Mouse (Mus musculus) cortical plate, adult 2 months (tissue): ENCODE data around the gene Zfp281. TPM values are rescaled to one million over a fixed set of nuclear protein-coding genes. Genes with fewer than 3 reads are reported as not detected.

ENCODE experiments used
- H3K27ac ChIP-seq: fragments of 200-500 bp; 2 replicates; pipeline ENCODE4 v1.5.1; 2012; ENCODE audit warnings: low read length, control low read depth, inconsistent platforms; ENCODE audit not compliant: insufficient read depth
- H3K4me1 ChIP-seq: fragments of 200-500 bp; 2 replicates; pipeline ENCODE4 v1.6.1; 2011; ENCODE audit warnings: low read length; ENCODE audit not compliant: control insufficient read depth, insufficient read depth
- H3K4me3 ChIP-seq: fragments of 200-500 bp; 2 replicates; pipeline ENCODE4 v1.5.1; 2011; ENCODE audit warnings: mild to moderate bottlenecking, low read length, control low read depth; ENCODE audit not compliant: insufficient read depth
- CTCF ChIP-seq: fragments of 200-500 bp; IDR thresholded peaks from 2 replicates; pipeline ENCODE4 v1.5.1; 2011; ENCODE audit warnings: mild to moderate bottlenecking, control low read depth, low read length; ENCODE audit not compliant: insufficient read depth; ENCODE audit errors: extremely low read depth
- POLR2A ChIP-seq: fragments of 200-500 bp; IDR thresholded peaks from 2 replicates; pipeline ENCODE4 v1.6.1; 2011; ENCODE audit warnings: mild to moderate bottlenecking, low read length, control low read depth; ENCODE audit not compliant: insufficient read depth; ENCODE audit errors: extremely low read depth
- polyA plus RNA-seq: library from polyadenylated mRNA; depleted of rRNA; stranded (reverse); fragments of >200 nt; gene quantifications from 2 replicates; pipeline ENCODE4 v1.2.3, GENCODE M21; 2012; rRNA removed

Gene Zfp281
- 12.9 and 13.4 TPM in 2 replicates for polyA plus RNA-seq

DNA sequence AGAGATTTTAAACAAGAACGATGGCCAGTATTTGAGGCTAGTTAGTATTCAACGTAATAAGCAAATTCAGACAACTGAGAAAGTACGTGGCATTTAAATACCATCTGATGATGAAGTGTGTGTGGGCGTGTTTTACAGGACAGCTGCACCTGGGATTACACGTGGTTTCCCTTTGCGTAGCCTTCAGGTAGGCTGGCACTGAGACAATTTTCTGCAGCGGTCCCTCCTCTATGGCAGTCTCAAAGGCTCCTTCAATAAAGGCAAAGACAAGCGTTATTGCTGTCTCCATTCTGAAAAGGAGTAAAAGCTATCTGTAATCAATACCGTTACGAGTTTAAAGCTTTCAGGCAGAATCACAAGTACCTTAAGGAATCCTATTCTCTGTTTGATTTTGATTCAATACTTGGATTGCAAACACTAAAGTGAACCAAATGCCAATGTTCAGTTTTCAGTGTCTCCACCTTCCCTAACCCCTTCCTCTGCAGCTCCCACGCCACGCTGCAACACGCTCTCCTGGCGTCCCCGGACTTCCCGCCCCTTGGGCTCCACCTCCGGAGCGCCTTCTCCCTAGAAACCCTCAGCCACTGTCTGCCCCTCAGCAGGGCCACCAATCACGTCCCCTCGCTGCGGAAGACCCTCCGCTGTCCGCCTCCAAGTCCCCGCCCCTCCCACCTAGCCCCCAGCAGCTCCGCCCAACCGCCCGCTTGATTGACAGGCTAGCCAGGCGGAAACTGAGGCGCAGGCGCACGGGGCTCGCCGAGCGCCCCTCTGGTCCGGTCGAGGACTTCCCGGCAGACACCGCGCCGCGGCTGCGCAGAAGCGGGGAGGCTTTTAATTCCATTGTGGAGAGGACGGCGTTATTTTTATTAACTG is at the start of gene Zfp281:
TSS of gene Zfp281 (plus strand) at position 756 of the 873 bp plus-strand sequence.
- peak within 1 kb of the TSS; percentile 66 for H3K4me3 ChIP-seq
- H3K4me1 ChIP-seq = peaks cover 13% of the 10 kb centered on the region; the same call in 1 of the 2 replicates
- H3K27ac ChIP-seq = peak within 1 kb of the TSS; percentile 86
- peak; percentile 68 for TF ChIP-seq POLR2A
- no peak for TF ChIP-seq CTCF

DNA sequence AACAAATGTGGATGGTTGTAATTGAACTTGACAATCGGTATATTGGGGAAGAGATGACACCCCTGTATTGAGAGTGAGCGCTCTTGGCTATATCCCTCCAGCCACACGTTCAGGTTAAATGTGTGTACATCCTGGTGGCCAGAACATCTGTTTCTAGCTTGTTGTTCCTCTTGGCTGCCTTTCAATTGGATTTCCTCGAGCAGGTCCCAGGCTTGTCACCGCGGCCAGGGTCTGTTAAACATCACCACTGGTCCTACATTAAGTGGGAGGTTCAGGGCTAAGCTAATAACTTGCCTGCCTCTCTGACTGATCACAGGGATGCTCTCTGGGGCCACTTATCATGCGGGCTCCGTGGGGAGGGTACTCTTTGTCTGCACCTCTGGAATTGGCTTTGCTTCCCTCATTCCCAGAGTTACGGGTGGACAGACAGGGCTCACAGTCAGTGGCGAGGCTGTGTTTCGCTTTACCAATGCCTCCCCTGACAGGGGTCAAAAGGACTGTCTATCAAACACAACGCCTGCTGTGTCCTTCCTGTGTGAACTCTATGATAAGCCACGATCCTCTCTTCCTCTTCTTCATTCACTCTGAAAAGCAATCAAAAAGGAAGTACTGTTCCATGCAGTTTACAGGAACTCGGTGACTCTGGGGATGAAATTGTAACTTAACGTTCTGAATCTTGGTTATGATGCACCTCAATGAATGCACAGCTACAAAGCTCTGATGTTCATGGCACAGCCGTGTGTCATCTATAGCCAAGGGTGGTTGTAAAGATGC is 46.6 kb upstream of the Zfp281 start:
- no peak overlapping the region for H3K4me3 ChIP-seq
- no peaks in the 10 kb centered on the region for H3K4me1 ChIP-seq
- TF ChIP-seq POLR2A (no peak), CTCF (no peak)
- H3K27ac ChIP-seq = no peak overlapping the region

DNA sequence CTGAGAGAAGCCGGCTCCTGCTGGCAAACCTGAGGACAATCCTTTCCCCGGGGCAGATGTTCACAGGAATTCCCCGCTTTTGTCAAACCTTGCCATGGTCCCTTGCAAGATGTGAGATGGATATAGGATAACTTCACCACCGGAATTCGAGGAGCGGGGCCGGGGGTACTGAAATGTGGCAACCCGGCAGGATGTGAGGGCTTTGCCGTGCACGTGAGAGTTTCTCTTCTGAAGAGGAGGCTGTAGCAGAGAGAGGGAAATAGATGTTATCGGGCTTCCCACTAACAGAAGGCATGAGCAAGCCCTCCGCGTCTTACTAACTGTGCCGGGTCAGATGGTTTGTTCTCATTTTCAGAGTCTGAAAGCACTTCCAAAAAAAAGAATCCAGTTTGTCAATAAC is 45.3 kb upstream of the Zfp281 start:
- Histone ChIP-seq H3K4me1 (no peaks in the 10 kb centered on the region), H3K4me3 (no peak overlapping the region), H3K27ac (no peak overlapping the region)
- TF ChIP-seq CTCF (no peak), POLR2A (no peak)

DNA sequence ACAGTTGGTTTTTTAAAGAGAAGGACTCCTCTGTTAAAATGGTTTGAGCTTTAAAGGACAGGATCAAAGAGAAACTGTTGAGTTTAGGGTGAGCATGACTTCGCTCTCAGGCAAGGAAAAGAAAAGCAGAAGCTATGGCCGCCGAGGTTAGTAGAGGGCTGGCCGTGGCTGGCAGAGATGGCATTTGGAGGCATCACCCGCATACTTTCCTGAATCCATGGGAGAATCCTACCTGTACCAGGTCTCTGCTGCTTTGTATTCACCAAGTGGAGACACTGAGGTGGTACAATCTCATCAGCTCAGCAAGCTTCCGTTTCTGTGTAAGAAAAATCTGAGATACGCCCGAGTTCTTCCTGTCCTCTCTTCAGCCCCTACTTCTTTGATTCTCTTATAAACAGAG is 44.4 kb upstream of the Zfp281 start:
- TF ChIP-seq CTCF (no peak), POLR2A (no peak)
- Histone ChIP-seq H3K27ac (no peak overlapping the region), H3K4me3 (no peak overlapping the region), H3K4me1 (no peaks in the 10 kb centered on the region)

DNA sequence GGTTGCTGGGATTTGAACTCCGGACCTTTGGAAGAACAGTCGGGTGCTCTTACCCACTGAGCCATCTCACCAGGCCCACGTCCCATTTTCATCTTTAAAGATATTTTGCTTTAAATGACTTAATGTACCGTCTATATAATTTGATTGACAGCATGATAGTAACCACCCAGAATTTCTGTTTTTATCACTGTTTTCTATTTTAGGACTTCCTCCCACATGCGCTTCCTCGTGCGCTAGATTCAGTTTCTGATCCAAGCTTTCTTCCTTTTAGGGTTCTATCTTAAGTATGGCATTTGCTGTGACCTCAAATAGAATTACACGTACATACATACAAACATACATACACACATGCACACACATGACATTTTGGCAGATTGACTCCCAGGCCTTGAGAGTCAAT is 42.9 kb upstream of the Zfp281 start:
- Histone ChIP-seq H3K4me3 (no peak overlapping the region), H3K27ac (no peak overlapping the region), H3K4me1 (no peaks in the 10 kb centered on the region)
- TF ChIP-seq POLR2A (no peak), CTCF (no peak)

DNA sequence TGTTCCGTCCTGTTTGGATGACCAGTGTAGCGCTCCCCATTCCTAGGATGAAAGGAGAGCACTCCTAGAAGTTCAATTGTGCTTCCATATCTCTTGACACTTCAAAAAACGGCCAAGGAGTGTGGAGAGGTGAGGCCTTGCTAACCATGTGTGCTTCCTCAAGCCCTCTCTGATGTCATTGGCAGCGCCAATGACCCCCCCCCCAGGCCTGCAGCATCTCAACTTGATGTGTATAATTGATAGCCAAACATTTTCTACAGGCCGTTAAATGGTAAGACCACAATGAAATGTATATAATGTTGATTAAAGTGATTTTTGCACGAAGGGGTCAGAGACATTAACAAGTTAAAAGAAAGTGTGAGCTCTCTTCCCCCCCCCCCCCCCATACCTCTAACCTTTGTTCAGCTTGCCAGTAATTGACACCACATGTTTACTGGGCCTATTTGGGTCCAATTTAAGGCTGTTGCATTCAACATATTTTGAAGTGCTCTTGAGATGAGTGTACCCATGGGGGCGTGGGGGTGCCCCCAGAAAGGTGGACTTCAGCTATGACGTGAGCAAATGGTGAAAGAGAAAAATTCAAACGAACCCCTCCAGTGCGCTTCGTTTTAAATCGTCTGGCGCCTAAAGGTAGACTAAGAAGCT is 36.8 kb upstream of the Zfp281 start:
- Histone ChIP-seq H3K4me1 (no peaks in the 10 kb centered on the region), H3K4me3 (no peak overlapping the region), H3K27ac (no peak overlapping the region)
- no peak for TF ChIP-seq CTCF
- no peak for TF ChIP-seq POLR2A

DNA sequence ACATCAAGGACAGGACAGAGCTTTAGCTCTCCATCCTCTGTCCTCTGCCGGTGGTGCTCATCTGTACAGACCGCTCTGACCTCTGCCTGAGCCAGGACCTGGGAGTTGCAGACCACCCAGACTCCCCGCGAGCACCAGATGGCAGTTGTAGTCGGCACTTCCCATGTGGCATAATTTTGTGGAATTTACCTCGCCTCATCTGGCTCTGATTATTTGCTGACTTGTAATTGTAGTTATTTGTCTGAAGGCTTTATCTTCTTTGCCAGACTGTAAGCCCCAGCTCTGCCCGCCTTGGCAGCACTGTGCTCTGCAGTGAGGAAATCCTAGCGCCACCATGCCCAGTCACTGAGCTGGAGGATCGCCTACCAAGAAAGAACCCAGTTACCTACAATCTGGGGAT is 35.8 kb upstream of the Zfp281 start:
- TF ChIP-seq POLR2A (no peak), CTCF (no peak)
- peak overlapping the region; percentile 35 for H3K4me3 ChIP-seq
- H3K27ac ChIP-seq = no peak overlapping the region
- H3K4me1 ChIP-seq = no peaks in the 10 kb centered on the region

DNA sequence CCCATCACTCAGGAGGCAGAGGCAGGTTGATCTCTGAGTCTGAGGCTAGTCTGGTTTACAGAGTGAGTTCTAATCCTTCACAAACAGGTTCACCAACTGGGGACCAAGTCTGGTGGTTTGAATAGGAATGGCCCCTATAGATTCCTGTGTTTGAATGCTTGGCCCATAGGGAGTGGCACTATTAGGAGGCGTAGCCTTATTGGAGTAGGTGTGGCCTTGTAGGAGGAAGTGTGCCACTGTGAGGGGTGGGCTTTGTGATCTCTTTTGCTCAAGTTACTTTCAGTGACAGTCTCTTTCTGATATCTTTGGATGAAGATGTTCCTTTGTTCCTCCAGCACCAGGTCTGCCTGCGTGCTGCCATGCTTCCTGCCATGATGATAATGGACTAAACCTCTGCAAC is 32.0 kb upstream of the Zfp281 start:
- H3K4me1 ChIP-seq = no peaks in the 10 kb centered on the region
- H3K4me3 ChIP-seq = no peak overlapping the region
- H3K27ac ChIP-seq = no peak overlapping the region
- TF ChIP-seq POLR2A (no peak), CTCF (no peak)

DNA sequence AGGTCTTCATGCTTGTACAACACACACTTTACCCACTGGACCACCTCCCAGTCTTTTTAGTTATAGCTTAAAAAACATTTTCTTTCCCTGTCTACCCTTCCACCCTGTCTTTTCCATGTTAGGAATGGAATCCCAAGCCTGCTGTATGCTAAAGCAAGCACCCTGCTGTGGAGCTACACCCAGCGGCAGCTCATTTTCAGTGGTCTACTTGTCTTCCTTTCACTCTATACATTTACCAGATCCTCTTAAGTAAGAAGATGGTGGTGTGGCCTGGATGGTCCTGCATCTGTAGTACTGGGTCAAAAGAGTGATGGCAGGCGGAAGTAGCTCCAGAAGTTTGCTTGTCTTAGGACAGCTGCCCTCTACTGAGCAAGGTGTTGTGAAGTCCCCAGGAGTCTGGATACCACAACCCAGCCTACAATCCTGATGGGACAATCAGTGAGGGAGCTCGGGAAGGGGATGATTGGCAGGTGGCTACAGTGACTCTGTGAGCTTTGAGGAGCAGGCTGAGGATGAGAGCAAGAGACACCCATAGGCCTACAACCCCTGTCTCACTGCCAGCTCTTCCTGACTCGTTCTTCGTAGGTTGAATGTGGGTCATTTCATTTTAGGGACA is 30.4 kb upstream of the Zfp281 start:
- H3K4me1 ChIP-seq = no peaks in the 10 kb centered on the region
- TF ChIP-seq POLR2A = no peak
- no peak for TF ChIP-seq CTCF
- no peak overlapping the region for H3K4me3 ChIP-seq
- no peak overlapping the region for H3K27ac ChIP-seq

DNA sequence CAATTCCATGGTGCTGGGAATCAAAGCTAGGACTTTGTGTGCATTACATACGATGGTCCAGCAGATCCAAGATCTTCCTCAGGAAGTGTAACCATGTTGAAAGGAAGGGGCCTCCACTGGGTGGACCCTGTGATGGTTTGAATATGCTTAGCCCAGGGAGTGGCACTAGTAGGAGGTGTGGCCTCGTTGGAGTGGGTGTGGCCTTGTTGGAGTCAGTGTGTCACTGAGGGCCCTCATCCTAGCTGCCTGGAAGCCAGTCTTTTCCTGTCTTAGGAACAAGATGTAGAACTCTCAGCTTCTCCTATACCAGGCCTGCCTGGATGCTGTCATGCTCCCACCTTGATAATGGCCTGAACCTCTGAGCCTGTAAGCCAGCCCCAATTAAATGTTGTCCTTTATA is 27.9 kb upstream of the Zfp281 start:
- H3K4me3 ChIP-seq = no peak overlapping the region
- no peaks in the 10 kb centered on the region for H3K4me1 ChIP-seq
- no peak overlapping the region for H3K27ac ChIP-seq
- TF ChIP-seq POLR2A (no peak), CTCF (no peak)
